24 mouse cellular contexts compared by ENCODE assay signal in genomic region chr17:31192663-31193062, GRCm38 (mm10). TPM values are rescaled to one million over a fixed set of nuclear protein-coding genes. Genes with fewer than 3 reads are reported as not detected.
A peak's percentile ranks its signal among the peaks of the same experiment; 100 is the strongest.
DNase-seq lines count a peak whose midpoint lies in the region; ATAC-seq and TF ChIP-seq lines count a peak whose summit lies in the region.
"Had no signal": no experiment of that assay in that cellular context is flagged by ENCODE, and none has a peak within 500 bp of the region (broad histone marks: within the 10 kb centered on the region; RNA-seq: fewer than 3 reads in every experiment).

No protein-coding gene starts in this region.

- H3K4me2 ChIP-seq in limb, embryonic 11.5 days (ENCODE audit: low read depth, severe bottlenecking) = no peak overlapping the region
- H3K4me2 ChIP-seq: embryonic facial prominence, embryonic 12.5 days; forebrain, embryonic 15.5 days; heart, embryonic 13.5 days; hindbrain, embryonic 12.5 days had no signal

- H3K9me3 ChIP-seq in limb, embryonic 11.5 days (ENCODE audit: control insufficient read depth, low read length) = no peaks in the 10 kb centered on the region
- no peaks in the 10 kb centered on the region for H3K9me3 ChIP-seq in limb, embryonic 10.5 days (replicated peaks)
- H3K9me3 ChIP-seq: embryonic facial prominence, embryonic 12.5 days; forebrain, embryonic 15.5 days; heart, embryonic 13.5 days; hindbrain, embryonic 12.5 days had no signal

- no peaks in the 10 kb centered on the region for H3K36me3 ChIP-seq in limb, embryonic 11.5 days (ENCODE audit: control insufficient read depth, insufficient read depth, low read length)
- no peaks in the 10 kb centered on the region for H3K36me3 ChIP-seq in limb, embryonic 10.5 days
- no peaks in the 10 kb centered on the region for H3K36me3 ChIP-seq in thymus, adult 2 months (ENCODE audit: control insufficient read depth, insufficient read depth, low read length)
- H3K36me3 ChIP-seq: embryonic facial prominence, embryonic 12.5 days; forebrain, embryonic 15.5 days; heart, embryonic 13.5 days; hindbrain, embryonic 12.5 days had no signal

- H3K27ac ChIP-seq in limb, embryonic 11.5 days (replicated peaks; ENCODE audit: low read depth, low read length) = no peak overlapping the region
- no peak overlapping the region for H3K27ac ChIP-seq in limb, embryonic 10.5 days
- H3K27ac ChIP-seq in thymus, adult 2 months (ENCODE audit: control insufficient read depth, insufficient read depth, low read length) = no peak overlapping the region
- H3K27ac ChIP-seq: embryonic facial prominence, embryonic 12.5 days; forebrain, embryonic 15.5 days; heart, embryonic 13.5 days; hindbrain, embryonic 12.5 days; hindbrain, postnatal 0 days had no signal

- no peak for TF ChIP-seq POLR2A in thymus, adult 2 months (IDR thresholded peaks at IDR 0.05; ENCODE audit: control insufficient read depth, extremely low read depth, insufficient read depth, low read length, poor library complexity)

- H3K4me3 ChIP-seq in limb, embryonic 11.5 days (ENCODE audit: low read depth, low read length) = no peak overlapping the region
- H3K4me3 ChIP-seq in limb, embryonic 10.5 days = no peak overlapping the region
- H3K4me3 ChIP-seq in thymus, adult 2 months (ENCODE audit: control insufficient read depth, insufficient read depth, low read length) = no peak overlapping the region
- H3K4me3 ChIP-seq: embryonic facial prominence, embryonic 12.5 days; forebrain, embryonic 15.5 days; heart, embryonic 13.5 days; hindbrain, embryonic 12.5 days had no signal

- no peaks in the 10 kb centered on the region for H3K27me3 ChIP-seq in limb, embryonic 11.5 days (ENCODE audit: control insufficient read depth, insufficient read depth, low read length)
- H3K27me3 ChIP-seq in limb, embryonic 10.5 days (ENCODE audit: low read depth, poor library complexity, severe bottlenecking) = no peaks in the 10 kb centered on the region
- H3K27me3 ChIP-seq in thymus, adult 2 months (ENCODE audit: control insufficient read depth, insufficient read depth, low read length) = no peaks in the 10 kb centered on the region
- H3K27me3 ChIP-seq: embryonic facial prominence, embryonic 12.5 days; forebrain, embryonic 15.5 days; hindbrain, embryonic 12.5 days had no signal

- peak; percentile 15 for DNase-seq in embryo, embryonic 10.5 days (ENCODE audit: low spot score)
- DNase-seq in embryo, embryonic 10 days (ENCODE audit: low spot score) = no peak
- DNase-seq in limb, embryonic 11.5 days (ENCODE audit: low spot score) = peak; percentile 32
- DNase-seq in limb, embryonic 10.5 days (ENCODE audit: low spot score) = no peak
- DNase-seq in B cell, adult 2 months = peak; percentile 38 to 44
- peak; percentile 7 for DNase-seq in skeletal muscle tissue, adult 2 months (ENCODE audit: low read depth, low spot score)
- no peak for DNase-seq in thymus, adult 2 months
- DNase-seq: adrenal gland, postnatal 14 days; cerebellum, adult 11-12 months; cerebellum, adult 9-10 months; cerebellum, postnatal 25 days; heart, postnatal 36 days had no signal

- 0 out of 2 replicates have a peak, but pooled peaks cover 3% of the 10 kb centered on the region for H3K4me1 ChIP-seq in limb, embryonic 11.5 days (ENCODE audit: control insufficient read depth, insufficient read depth, low read length)
- H3K4me1 ChIP-seq in limb, embryonic 10.5 days = peaks cover 29% of the 10 kb centered on the region
- peaks cover 30% of the 10 kb centered on the region for H3K4me1 ChIP-seq in thymus, adult 2 months (replicated peaks; ENCODE audit: control insufficient read depth, insufficient read depth, low read length)
- H3K4me1 ChIP-seq: embryonic facial prominence, embryonic 12.5 days; forebrain, embryonic 15.5 days; heart, embryonic 13.5 days had no signal

- no peak for TF ChIP-seq CTCF in thymus, adult 2 months (IDR thresholded peaks at IDR 0.05; ENCODE audit: borderline replicate concordance, control insufficient read depth, extremely low read depth, insufficient read depth, low read length, poor library complexity)

- no peak overlapping the region for H3K9ac ChIP-seq in limb, embryonic 11.5 days (ENCODE audit: low read length)
- H3K9ac ChIP-seq: embryonic facial prominence, embryonic 12.5 days; forebrain, embryonic 15.5 days; heart, embryonic 13.5 days; hindbrain, embryonic 12.5 days had no signal

- 40% methylated on average over 2 of the region's 2 CpGs for WGBS in limb, embryonic 11.5 days
- 46% methylated on average over 2 of the region's 2 CpGs for WGBS in limb, embryonic 10.5 days
- 66% methylated on average over 2 of the region's 2 CpGs for WGBS in thymus, adult 2 months

- no peak for ATAC-seq in limb, embryonic 11.5 days (ENCODE audit: insufficient number of reproducible peaks, low FRiP score, low TSS enrichment, low read depth)
- ATAC-seq: activated CD4-positive, CD25-positive, alpha-beta regulatory T cell, adult 4 months; forebrain, embryonic 15.5 days; Patski had no signal

RNA-seq across cellular contexts. Expression of gene Tmprss3, which starts 6.1 kb away (rescaled TPM):
- polyA plus RNA-seq in limb, embryonic 11.5 days (2014; fragmentation: Nextera tagmentation; extraction: Ambion mirVana) = not detected in 2 replicates
- not detected in 2 replicates for polyA plus RNA-seq in limb, embryonic 10.5 days (2016; fragmentation: Nextera tagmentation; extraction: Ambion mirVana)
- polyA plus RNA-seq in thymus, adult 2 months (2012; rRNA removed) = 0.61 and 0.92 TPM in 2 replicates
- polyA plus RNA-seq: C2C12; forebrain, embryonic 11.5 days; forebrain, embryonic 15.5 days; heart, embryonic 13.5 days; heart, postnatal 0 days; Patski had no signal

RNA-seq across cellular contexts. Expression of gene Ubash3a, which starts 15.0 kb away (rescaled TPM):
- 0.40 and 0.71 TPM in 2 replicates for polyA plus RNA-seq in limb, embryonic 11.5 days (2014; fragmentation: Nextera tagmentation; extraction: Ambion mirVana)
- polyA plus RNA-seq in limb, embryonic 10.5 days (2016; fragmentation: Nextera tagmentation; extraction: Ambion mirVana) = 0.33 and 0.74 TPM in 2 replicates
- polyA plus RNA-seq in thymus, adult 2 months (2012; rRNA removed) = 95.5 and 126 TPM in 2 replicates
- polyA plus RNA-seq: C2C12; cortical plate, adult 2 months; frontal cortex, adult 2 months; hindbrain, embryonic 12.5 days; hindbrain, postnatal 0 days had no signal

RNA-seq across cellular contexts. Expression of gene Tff1, which starts 27.6 kb away (rescaled TPM):
- polyA plus RNA-seq in limb, embryonic 11.5 days (2014; fragmentation: Nextera tagmentation; extraction: Ambion mirVana) = not detected in 2 replicates
- polyA plus RNA-seq in limb, embryonic 10.5 days (2016; fragmentation: Nextera tagmentation; extraction: Ambion mirVana) = not detected in 2 replicates
- polyA plus RNA-seq in thymus, adult 2 months (2012; rRNA removed) = 2.1 and 2.7 TPM in 2 replicates
- polyA plus RNA-seq: C2C12; cortical plate, adult 2 months; embryonic facial prominence, embryonic 12.5 days; forebrain, embryonic 11.5 days; forebrain, embryonic 15.5 days; frontal cortex, adult 2 months; heart, embryonic 13.5 days; heart, postnatal 0 days; hindbrain, embryonic 12.5 days; hindbrain, postnatal 0 days; Patski had no signal

RNA-seq across cellular contexts. Expression of gene Tff2, which starts 48.6 kb away (rescaled TPM):
- polyA plus RNA-seq in limb, embryonic 11.5 days (2014; fragmentation: Nextera tagmentation; extraction: Ambion mirVana) = not detected in 2 replicates
- polyA plus RNA-seq in limb, embryonic 10.5 days (2016; fragmentation: Nextera tagmentation; extraction: Ambion mirVana) = not detected in 2 replicates
- polyA plus RNA-seq in thymus, adult 2 months (2012; rRNA removed) = 1.4 and 2.8 TPM in 2 replicates
- polyA plus RNA-seq: activated CD4-positive, CD25-positive, alpha-beta regulatory T cell, adult 4 months; C2C12; cortical plate, adult 2 months; embryonic facial prominence, embryonic 12.5 days; forebrain, embryonic 11.5 days; forebrain, embryonic 15.5 days; frontal cortex, adult 2 months; heart, embryonic 13.5 days; heart, postnatal 0 days; hindbrain, embryonic 12.5 days; hindbrain, postnatal 0 days; Patski had no signal

Comparison
In these comparisons a context has a peak if more than half of its experiments do, and no peak if none do; other contexts are left out.
1. DNase-seq: peak in embryo, embryonic 10.5 days (single experiment), limb, embryonic 11.5 days (single experiment), B cell, adult 2 months (2 of 2) and skeletal muscle tissue, adult 2 months (single experiment); none in embryo, embryonic 10 days (single experiment), limb, embryonic 10.5 days (single experiment) and thymus, adult 2 months (single experiment).
2. RNA of gene Ubash3a, which starts 15.0 kb away (polyA plus RNA-seq): 95.5 to 126 TPM in thymus, adult 2 months; 0.40 to 0.71 TPM in limb, embryonic 11.5 days and 0.33 to 0.74 TPM in limb, embryonic 10.5 days; every median in the first group is over 10 times any median in the second.